Mouse (Mus musculus): ENCODE data around the gene Adam1a.

DNA sequence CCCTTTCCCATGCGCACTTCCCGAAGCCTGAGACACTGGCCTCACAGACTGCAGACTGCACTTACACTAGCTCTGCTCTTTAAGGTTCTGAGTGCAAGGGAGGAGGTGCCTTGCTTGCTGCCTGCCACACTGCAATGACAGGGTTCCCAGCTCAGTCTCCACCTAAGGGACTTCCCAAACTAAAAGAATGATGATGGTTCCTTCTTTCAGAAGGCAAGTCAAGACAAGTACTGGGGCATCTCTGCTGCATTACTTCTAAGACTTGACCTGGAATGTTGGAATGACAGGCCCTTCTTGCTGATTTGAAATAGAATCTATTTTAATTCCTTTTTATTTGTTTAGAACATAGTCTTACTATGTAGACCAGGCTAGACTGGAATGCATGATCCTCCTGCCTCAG lies 7.7 kb downstream of the Adam1a start:
- TF ChIP-seq POLR2A (IDR thresholded peaks at IDR 0.05; ENCODE audit: insufficient read length, low read depth) (no peak), E2F4 (IDR thresholded peaks at IDR 0.05; ENCODE audit: insufficient read depth) (no peak), SRF (IDR thresholded peaks at IDR 0.05; ENCODE audit: control insufficient read depth, insufficient read length, low read depth) (no peak), CEBPB (IDR thresholded peaks at IDR 0.05; ENCODE audit: insufficient read depth, poor library complexity, severe bottlenecking) (no peak), MAX (IDR thresholded peaks at IDR 0.05; ENCODE audit: low read depth) (no peak), TCF12 (IDR thresholded peaks at IDR 0.05; ENCODE audit: insufficient read depth, poor library complexity, severe bottlenecking) (no peak)
